Mouse (Mus musculus): ENCODE results near the gene Terb2.

The Terb2 gene

GRCm38 (mm10) chr2:122186106-122186505 lies at the start of gene Terb2, which contains the start of gene Patl2:
TSS of gene Terb2 (plus strand) at chr2:122186272.
TSS of gene Patl2 (minus strand) at chr2:122186189.
- no peak for DNase-seq

DNA sequence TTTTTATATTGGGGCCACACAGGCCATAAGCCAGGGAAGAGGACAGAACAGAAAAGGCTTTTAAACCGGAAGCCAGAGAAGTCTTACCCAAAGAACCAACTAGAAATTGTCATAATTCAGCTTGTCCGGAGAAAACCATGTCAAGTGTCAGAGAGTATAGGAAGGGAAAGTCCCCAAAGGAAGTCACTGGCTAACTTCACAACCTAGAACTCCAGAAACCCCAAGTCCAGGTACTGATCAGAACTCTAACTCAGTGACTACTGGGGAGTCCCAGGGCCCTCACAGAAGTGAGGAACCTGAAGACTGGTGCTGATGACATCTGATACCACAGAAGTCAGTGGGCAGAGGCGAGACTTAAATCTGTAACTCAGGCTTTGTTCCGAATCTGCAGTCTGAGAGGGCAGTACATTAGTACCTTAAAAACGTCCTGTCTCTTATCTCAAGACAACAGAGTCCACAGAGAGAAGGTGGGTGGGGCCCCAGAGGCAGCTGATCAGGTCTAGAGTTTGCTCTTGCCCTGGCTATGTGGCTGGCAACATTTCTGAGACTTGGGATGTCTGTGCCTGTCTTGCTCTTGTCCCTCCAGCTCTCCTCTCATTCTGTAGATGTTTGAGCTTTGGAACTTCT lies 48.1 kb upstream of the Terb2 start:
- no peak for DNase-seq

DNA sequence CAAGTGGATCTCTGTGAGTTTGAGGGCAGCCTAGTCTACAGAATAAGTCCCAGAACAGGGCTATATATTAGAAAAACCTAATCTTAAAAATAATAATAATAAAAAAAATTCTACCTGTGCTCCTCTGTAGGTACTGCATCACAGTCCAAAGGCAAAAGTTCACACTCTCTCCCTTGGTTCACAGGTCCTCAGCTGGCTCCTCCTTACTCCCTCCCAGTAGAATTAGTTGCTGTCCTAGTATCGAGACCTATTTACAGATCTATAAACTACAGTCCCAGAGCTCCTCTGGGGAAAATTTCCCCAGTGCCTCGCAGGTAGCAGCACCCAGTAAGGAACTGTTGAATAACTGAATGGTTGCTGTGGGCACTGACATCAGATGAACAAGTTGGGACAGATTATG lies 45.3 kb upstream of the Terb2 start:
- DNase-seq, result no peak

DNA sequence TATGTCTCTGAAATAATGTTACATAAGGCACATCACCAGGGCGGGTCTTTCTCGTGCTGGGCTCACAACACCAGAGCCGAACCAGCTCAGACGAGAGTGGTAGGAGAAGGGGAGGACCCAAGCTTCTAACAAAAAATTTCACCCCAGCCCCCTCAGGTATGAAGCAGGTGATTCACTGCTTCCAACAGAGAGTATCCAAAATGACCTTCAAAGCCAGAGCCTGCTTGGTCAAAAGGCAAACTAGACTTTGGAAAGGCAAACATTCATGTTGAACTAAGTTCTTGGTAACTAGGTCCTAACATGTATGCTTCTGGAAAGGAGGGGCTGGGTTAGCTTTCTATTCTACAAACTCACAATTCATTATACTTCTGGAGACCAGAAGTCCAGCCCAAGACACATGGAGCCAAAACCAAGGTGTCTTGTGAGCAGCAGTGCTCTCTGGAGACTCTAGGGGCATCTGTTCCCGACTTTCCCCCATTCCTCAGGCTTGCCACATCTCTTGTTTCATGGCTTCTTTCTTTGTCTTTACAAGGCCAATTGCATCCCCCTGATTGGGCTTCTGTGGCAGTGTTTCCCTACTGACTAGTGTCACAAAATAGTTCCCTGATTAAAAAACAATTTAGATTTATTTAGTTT lies 44.6 kb upstream of the Terb2 start:
- DNase-seq, result no peak

DNA sequence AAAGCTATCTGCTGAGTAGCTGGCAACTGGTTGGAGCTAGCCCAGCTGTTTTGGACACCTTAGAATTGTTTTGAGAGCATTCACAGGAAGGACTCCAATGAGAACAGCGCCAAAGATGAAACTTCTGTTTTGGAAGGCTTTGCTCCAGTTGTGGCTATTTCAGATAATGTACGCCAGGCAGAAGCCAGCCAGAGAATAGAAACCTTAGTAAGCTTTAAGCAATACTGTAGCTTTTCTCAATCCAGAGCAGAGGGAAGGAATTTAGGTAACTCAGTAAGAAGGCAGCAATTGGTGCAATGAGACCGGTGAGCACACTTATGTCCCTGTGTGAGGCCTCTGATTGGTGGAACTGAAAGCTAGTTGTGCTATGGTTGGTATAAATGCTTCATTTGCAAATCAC lies 43.0 kb upstream of the Terb2 start:
- DNase-seq, result no peak

DNA sequence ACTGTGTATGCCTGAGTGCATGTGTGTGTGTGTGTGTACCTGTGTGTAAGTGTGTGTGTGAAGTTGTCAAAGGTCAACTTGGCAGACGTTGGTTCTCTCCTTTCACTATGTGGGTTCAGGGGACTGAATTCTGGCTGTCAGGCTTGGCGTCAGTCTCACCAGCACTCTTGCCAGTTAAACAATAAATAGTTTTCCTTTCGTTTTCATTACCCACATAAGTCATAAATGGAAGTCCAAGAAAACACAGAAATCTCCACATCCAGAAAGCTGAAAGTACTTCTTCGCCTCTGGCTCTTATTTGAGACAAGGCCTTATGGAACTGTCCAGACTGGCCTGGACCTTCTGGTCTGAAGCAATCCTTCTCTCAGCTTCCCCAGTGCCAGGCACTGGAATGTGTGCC lies 40.3 kb upstream of the Terb2 start:
- no peak for DNase-seq

DNA sequence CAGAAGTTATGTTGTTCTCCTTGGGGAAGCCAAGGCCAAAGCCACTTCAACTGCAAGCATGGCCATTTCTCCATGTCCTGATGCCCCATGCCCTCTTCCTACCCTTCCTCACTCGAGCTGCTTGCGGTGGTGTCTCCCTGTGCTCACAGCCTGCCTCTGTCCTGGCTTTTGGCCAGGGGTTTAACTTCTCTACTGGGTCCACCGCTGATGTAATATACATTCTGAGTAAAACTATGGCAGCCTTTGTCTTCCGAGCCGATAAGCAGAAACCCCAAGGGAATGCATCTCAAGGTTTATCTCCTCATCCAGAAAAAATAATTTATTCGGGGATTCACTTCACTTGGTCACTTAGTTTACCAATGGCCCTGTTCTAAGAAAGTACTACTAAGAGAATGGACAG lies 39.4 kb upstream of the Terb2 start:
- peak; percentile 46 for DNase-seq

- DNase-seq, result peak; percentile 99
Measured at GRCm38 (mm10) chr2:122147508-122148241, 38.4 kb upstream of the Terb2 start, which contains the start of gene B2m. TSS of gene B2m (plus strand) at chr2:122147686.

DNA sequence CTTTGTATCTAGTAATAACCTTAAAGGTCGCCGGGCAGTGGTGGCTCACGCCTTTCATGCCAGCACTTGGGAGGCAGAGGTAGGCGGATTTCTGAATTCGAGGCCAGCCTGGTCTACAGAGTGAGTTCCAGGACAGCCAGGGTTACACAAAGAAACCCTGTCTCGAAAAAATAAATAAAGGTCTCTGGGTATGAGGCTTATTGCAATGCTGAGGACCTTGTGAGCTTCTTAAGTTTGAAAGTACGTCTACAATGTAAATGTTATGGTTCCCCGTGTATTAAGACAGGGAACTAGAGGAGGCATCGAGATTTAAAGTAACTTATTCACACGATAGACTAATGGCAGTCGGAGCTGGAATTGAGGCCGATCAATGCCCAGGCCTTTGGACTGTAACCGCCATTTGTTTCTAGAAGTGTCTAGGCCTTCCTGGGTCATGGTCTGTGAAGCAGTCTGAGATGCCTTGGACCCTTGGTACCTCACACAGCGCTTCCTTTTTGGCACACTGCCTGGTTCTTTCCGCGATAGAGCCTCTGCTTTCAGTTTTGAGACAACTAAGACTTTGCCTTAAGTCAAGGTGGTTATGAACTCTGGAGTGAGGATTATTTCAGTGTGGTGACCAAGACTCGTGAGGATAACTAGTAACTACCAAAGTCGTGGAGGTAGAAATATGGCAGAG lies 37.7 kb upstream of the Terb2 start:
- peak; percentile 94 for DNase-seq

DNA sequence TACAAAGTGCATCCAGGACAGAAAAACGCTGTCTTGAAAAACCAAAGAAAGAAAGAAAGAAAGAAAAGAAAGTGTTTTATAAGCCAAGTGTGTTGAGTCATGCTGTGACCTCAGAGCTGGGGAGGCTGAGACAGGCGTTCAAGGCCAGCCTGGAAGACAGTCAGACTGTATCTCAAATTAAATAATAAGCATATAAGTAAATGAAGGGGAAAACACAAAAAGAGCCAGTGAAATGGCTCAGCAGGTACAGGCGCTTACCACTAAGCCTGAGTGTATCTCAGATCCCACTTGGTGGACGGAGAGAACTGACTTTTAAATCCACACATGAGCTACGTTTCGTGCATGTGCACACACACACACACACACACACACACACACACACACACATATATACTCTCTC lies 36.8 kb upstream of the Terb2 start:
- DNase-seq, result no peak

GRCm38 (mm10) chr2:122149716-122150115 lies 36.4 kb upstream of the Terb2 start:
- no peak for DNase-seq

- DNase-seq, result no peak
Measured at GRCm38 (mm10) chr2:122151221-122151620, 34.9 kb upstream of the Terb2 start.

GRCm38 (mm10) chr2:122152850-122153249 lies 33.2 kb upstream of the Terb2 start:
- no peak for DNase-seq

- DNase-seq, result no peak
Measured at GRCm38 (mm10) chr2:122153681-122154365, 32.2 kb upstream of the Terb2 start.

- no peak for DNase-seq
Measured at GRCm38 (mm10) chr2:122154479-122154878, 31.6 kb upstream of the Terb2 start.

DNA sequence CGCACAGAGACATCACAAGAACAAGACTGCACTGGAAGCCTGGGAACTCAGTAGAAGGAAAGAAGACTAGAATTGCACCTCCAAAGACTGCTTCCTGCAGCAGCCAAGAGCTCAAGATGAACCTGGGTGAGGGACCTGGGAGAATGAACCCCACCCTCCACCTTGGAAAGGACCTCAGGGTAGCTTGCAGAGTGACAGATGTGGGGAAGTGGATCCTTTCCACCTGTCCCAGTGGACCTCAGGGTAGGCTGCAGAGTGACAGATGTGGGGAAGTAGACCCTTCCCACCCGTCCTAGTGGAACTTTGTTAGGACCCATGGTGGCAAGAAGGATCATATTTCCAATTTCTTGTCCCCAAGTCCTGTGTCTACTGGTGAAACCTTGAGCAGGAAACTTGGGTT lies 30.8 kb upstream of the Terb2 start:
- no peak for DNase-seq

DNA sequence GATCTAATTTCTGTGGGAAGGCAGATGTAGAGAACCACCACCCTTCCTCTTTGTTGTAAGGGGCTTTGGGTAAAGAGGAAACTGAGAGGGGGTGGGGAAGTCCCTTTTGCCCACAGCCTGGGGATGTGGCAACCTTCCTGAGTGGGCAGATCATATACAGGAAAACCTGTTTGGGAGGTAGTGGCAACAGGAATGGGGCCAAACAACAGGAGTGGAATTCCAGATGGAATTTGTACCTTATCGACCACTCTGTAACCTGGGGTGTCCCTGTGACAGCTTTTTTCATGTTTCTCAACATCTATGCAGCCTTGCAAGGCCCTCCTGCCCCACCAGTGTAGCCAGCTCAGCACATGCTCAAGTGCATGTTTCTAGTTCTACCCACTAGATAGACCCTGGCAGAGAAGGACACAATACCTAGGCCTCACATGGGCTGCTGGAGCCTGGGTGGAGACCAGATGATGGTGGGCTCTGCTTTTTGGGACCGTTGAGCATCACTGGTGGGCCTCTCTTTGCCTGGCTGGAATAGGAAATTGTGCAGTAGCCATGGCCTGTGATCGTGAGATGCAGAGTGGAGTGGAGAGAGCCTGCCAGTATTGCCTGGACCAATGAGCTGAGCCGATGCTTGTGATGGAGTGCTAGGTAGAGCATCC lies 29.9 kb upstream of the Terb2 start:
- peak; percentile 57 for DNase-seq

- DNase-seq, result no peak
Measured at GRCm38 (mm10) chr2:122157561-122157960, 28.5 kb upstream of the Terb2 start.

GRCm38 (mm10) chr2:122158362-122158802 lies 27.7 kb upstream of the Terb2 start:
- DNase-seq, result peak; percentile 35

- DNase-seq, result no peak
Measured at GRCm38 (mm10) chr2:122159667-122160066, 26.4 kb upstream of the Terb2 start.

DNA sequence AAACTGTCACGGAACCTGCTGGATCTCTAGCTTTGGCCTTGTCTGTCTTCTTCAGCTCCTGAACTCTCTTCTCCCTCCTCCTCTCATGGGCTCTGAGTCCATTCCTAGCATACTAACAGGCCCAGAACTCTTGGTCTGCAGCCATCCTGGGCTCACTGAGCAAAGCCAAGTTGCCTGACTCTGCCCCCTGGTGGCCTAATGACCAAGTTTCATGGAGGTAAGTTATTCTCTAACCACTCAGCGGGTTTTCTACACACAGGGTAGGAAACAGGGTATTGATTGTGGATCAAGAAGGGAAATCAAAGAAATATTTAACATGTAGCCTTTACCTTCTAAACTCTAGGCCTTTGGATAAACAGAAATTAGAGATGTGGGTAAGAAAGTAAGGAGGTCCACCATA lies 25.4 kb upstream of the Terb2 start, which contains the start of gene Trim69:
Gene Trim69 (plus strand): TSS at position 21 of the 400 bp plus-strand sequence.
- DNase-seq, result peak; percentile 94

GRCm38 (mm10) chr2:122161542-122161941 lies 24.5 kb upstream of the Terb2 start:
- DNase-seq, result no peak
